Mouse (Mus musculus) lung, postnatal 36 days (tissue): ENCODE results near the gene Fli1.
A peak's percentile ranks its signal among the peaks of the same experiment; 100 is the strongest.

ENCODE experiments used
- DNase-seq: peaks from one replicate; pipeline ENCODE4 v3.0.0; 2022; ENCODE audit warnings: mixed read lengths

Fli1 gene

DNA sequence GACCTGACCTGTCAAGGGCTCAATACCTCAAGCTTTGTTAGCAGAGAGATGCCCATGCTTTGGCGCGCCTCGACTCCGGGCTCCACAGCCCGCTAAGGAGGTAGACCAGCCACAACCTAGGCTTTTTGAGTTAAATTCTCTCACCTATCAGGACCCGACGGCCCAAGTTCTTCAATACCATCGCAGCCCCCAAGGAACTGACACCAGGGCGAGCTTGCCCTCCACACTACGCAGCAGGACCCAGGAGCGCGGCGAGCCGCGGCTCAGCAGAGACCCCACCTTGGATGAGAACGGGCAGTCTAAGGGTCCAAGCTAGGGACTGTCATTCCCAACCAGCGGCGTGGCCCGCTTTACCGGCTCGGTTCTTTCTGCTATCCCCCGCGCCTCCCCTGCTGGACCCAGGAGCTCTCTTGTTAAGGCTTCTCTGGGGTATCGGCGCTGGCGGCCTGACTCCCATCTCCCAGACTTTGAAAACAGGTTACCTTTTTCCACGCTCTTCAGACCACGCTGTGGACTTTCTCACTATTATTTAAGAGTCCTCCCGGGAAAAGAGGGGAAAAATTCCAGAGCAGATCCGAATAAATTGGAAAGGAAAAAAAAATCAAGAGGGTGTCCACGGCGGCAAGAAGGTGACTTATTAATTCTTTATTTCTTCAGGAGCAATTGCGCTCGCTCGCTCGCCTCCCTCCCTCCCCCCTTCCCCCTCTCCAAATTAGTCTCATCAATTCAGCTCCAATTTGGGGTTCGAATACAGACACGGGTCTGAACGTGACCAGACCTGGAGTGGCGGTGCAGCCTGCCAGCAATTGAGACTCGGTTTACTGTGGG, at the start of gene Fli1:
Gene Fli1, minus strand, starts transcription at position 650 of the 828 bp plus-strand sequence.
- DNase-seq = peak; percentile 41

GRCm38 (mm10) chr9:32591732-32592582, 49.3 kb upstream of the Fli1 start:
- peak; percentile 88 for DNase-seq

GRCm38 (mm10) chr9:32590571-32590970, 47.9 kb upstream of the Fli1 start:
- DNase-seq = no peak

DNA sequence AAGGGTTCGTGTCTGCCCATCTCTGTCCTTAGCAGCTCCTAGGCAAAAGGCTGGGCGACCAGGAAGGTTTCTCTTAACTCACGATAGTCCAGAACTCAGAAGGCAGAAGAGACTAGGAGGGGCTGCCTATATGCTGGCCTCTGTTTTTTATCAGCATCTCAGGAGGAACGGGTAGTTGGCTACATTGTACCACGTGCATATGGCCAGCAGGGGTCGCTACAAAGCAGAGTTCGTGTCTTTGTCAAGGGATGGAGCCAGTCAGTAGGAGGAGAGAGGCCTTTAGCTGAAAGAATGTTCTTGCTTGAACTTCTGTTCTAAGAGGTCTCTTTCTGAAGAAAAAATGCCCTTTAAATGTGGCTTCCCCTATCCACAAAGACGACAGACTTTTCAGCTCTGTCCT, 47.2 kb upstream of the Fli1 start:
- DNase-seq = peak; percentile 94

GRCm38 (mm10) chr9:32585357-32585756, 42.7 kb upstream of the Fli1 start:
- DNase-seq = no peak

DNA sequence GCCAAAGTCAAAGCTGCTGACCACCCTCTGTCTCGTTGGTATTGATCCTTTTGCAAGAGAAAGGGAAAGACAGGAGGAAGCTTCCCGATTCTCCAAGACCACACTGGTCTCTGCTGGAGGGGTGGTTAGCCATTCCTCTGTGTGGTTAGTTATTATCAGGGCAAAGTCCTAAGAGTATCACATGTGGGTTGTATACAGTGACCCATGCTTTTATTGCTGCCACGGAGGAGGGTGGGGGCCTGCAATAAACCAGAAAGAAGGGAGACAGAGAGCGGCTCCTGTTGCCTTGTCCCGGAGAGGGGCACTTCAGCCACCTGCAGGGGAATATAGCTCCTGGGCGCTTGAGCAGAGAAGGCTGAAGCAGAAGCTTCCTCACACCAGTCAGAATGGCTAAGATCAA, 41.2 kb upstream of the Fli1 start:
- DNase-seq = no peak

DNA sequence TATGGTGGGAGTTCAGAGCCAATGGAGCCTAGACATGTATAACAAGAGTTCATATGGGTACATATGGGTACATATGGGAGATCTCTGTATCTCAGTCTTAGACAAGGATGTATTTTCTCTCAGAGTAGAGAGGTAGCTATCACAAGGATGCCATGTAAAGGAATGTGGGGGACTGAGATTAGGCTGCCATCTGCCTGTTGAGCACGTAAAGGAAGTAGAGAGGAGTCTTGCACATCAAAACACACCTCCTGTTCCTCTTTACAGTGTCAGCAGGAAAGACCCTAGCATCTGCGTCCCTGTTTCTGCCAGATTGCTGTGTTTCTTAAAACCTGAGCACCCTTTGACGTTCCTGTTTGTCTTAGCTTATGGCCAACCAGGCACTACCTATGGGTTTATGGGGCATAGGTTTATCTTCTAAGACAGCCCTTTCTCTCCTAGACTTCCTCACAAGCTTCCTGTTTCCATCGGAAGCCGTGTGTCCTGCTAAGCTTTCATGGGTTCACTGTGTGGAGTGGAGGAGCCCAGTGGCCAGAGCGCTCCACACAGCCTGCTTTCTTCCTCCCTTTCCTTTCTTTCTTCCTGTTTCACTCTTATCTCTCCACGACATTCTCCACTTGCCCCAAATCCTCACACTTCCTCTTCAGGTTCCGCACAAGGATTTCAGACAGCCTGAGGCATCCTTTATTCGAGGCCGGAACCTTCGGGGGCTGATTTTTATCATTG, 39.4 kb upstream of the Fli1 start:
- no peak for DNase-seq

GRCm38 (mm10) chr9:32578411-32578810, 35.8 kb upstream of the Fli1 start:
- no peak for DNase-seq

GRCm38 (mm10) chr9:32573638-32574037, 31.0 kb upstream of the Fli1 start:
- DNase-seq = no peak

- no peak for DNase-seq
Measured at GRCm38 (mm10) chr9:32571676-32572075, 29.0 kb upstream of the Fli1 start.

DNA sequence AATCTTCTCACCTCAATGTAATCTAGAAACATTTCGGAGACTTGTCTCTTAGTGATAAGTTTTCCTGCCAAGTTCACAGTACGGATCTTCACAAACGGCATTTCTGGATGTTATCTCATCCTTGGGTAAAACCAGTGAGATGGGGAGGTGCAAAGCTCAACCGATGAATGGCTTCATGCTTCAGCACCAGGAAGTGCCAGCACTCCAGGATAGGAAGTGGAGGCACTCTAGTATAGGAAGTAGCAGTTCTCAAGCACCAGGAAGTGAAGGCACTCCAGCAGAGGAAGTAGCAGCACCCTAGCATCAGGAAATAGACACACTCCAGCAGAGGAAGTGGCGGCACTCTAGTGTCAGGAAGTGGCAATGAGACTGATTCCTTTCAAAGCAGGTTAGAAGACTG, 27.9 kb upstream of the Fli1 start:
- DNase-seq = no peak

DNA sequence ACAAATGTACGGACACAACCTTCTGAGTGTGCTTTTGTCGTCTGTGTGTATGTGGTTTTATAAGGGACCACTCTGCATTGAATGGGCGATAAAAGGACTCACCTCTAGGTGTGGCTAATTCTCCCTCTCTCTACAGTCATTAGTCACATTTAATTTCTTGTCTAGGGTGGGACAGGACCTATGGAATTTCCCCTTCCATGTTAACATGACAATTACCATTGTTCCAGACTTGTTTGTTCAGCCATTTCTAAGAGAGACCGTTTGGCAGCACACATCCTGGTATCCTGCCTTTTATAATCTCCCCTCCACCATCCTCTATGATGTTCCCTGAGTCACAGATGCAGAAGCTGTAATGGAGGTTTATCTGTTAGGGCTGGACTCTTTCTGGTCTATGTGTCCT, 26.6 kb upstream of the Fli1 start:
- DNase-seq = no peak

GRCm38 (mm10) chr9:32567603-32568002, 24.9 kb upstream of the Fli1 start:
- no peak for DNase-seq

- DNase-seq = no peak
Measured at GRCm38 (mm10) chr9:32565309-32565708, 22.6 kb upstream of the Fli1 start.

- no peak for DNase-seq
Measured at GRCm38 (mm10) chr9:32562837-32563236, 20.2 kb upstream of the Fli1 start.

DNA sequence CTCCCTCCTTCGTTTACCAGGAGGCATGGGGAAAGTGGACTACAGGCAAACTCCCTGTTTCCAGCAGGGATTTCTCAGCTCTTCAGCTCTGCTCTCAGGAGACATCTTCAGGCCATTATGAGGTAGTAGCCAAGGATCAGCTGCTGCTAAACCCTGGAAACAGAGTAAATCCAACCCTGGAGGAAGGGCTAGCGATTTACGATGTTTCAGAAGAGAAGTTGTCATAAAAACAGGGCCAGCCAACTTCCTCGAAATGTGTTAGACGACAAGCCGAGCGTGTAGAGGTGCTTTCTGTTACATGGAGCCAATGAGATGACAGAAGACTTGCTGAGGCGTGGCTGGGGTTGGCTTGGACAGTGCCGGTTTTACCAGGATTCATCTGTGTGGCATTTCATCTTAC, 19.7 kb upstream of the Fli1 start:
- peak; percentile 61 for DNase-seq

- DNase-seq = peak; percentile 27
Measured at GRCm38 (mm10) chr9:32561190-32561890, 18.7 kb upstream of the Fli1 start.

- no peak for DNase-seq
Measured at GRCm38 (mm10) chr9:32559859-32560258, 17.2 kb upstream of the Fli1 start.

DNA sequence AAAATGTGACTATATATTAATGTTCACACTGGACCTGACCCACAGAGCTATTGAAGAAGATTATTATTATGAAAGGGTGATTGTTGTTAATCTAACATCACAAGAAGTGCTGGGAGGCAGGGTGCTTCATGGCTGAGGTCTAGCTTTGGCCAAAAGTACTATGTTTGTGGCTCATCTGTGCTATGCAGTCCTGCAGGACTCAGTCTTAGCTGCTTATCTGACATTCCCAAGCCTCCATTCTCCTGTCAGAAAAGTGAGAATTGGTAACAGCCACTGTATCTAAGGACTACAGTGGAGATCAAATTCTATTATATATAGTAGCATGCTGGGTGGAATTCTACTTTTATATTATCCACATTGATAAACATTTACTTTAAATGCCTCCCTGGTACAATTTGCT, 16.8 kb upstream of the Fli1 start:
- no peak for DNase-seq

- DNase-seq = peak; percentile 62
Measured at GRCm38 (mm10) chr9:32556313-32556712, 13.7 kb upstream of the Fli1 start.

DNA sequence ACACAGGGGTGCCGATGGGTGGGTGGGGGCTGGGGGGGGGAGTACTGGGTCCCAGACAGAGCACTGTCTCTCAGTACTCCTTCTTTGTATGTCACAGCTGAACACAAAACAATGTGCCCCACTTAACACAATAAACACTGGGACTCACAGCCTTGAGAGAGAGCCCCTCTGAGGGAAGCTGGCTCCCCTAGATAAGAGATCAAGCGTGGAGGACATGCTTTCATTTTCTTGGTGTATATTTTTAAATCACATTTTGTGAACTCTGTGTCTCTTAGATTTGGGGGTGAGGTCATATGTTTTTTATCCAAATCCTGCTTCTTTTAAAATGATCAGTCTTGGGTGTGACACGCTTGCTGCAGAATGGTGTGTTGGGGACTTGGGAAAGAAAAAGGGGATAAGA, 12.6 kb upstream of the Fli1 start:
- DNase-seq = no peak

GRCm38 (mm10) chr9:32550541-32550940, 7.9 kb upstream of the Fli1 start:
- DNase-seq = no peak
